Mouse (Mus musculus): Measurements from ENCODE around the gene Ccdc13.
A peak's percentile ranks its signal among the peaks of the same experiment; 100 is the strongest.

Gene Ccdc13

DNA sequence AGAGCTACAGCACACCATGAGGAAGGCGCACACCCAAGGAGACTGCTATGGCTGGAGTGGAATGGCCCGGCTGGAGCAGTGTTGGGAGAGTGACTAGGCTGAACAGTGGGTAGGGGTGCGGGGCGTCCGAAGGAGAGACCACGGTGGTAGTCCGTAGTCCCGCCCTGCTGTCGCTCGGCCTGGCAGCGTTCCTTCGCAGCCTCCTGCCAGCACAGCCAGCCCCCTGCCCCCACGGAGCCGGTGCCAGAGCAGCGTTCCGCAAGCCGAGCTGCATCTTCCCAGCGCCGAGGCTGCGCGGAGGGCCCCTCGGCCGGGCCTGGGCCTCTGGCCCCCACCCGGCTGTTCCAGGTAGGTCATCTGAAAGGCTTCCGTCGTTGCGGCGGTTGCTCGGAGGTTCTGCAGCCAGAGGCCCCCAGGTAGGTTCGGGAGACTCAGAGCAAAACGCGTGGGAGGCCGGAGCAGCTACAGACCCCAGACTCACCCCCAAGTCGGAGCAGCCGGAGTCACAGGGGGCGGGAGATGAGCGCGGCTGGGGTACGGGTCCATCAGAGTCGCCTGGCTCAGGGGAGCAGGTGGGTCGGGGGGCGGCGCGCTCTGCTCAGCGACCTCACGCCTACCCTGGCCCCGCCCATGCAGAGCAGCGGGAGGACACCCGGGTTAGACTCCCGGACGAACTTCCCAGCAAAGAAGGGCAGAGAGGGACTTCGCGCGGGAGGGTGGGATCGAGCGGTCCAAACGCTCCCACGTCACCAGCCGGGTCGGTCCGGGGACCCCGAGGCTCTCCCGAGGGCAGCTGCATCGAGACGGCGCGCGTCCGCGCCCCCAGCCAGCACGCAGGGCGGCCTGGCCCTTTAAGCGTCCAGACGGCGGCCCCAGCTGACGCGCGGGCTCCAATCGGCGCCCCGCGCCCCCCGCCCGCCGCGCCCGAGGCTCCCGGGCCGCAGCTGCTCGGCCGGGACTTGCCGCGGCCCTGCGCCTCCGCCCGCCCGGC lies 79.9 kb downstream of the Ccdc13 start, which contains the start of gene Zfp651:
TSS of gene Zfp651 (plus strand) at position 240 of the 991 bp plus-strand sequence.
- DNase-seq (ENCODE audit: low spot score), result peak; percentile 76

DNA sequence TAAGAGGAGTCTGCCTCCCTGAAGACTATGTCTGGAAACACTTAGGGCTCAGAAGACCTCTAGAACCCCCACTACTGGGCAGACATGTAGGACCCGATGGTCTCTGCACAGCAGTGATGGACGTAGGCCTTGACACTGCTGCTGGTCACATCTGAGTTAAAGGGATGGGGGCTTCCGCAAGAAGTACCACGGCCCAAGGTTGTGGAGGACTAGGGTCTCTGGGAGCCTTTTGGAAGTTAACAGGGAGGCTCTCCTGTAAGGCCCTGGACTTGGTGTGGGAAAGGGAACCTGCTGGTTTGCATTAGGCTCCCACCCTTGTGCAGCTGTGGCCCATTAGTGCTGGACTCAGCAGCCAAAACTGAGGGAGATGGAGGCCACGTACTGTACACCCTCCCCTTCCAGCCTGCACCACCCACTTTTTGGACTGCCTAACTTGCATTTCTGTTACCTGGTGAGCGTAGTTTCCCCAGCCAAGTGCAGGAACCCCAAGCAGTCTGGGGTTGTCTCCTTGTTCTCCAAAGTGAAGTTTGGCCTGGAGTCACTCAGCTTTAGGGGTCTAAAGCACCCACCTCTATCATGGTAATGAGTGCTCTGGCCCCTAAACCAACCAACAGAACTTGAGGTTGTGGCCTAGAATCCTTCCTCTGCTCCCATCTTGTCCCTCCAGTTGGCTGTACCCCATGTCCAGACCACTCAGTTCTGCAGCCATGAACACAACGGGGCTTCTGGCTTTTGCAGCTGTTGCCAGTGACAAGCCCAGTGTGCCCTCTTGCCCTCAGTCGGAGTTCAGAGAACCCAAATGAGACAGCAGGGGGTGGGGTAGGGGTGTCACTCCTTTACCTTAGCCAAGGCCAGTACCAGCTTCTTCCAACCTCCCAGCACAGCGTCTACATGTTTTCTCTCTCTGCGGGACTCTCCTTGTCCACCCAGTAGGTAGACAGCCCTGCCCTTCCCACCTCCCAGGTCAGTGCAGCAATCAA lies 81.1 kb downstream of the Ccdc13 start:
- DNase-seq (ENCODE audit: low spot score), result no peak

DNA sequence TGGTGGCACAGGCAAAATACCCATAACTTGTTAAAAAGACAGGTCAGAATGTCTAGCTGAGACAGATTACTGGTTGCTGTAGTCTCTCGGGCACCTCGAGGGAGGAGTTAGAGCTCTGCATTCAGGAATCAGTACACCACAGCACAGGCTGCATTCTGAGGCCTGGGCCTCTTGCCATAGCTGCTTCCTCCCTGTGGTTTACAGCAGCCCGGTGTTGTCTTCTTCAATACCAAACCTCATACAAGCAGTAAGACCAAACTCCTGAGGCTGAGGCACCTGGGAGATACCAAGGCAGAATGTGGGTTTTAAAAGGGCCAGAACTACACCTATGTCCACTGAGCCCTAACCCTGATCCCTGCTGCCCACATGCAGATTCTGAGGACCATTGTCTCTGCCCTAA lies 81.8 kb downstream of the Ccdc13 start:
- DNase-seq (ENCODE audit: low spot score), result peak; percentile 18

DNA sequence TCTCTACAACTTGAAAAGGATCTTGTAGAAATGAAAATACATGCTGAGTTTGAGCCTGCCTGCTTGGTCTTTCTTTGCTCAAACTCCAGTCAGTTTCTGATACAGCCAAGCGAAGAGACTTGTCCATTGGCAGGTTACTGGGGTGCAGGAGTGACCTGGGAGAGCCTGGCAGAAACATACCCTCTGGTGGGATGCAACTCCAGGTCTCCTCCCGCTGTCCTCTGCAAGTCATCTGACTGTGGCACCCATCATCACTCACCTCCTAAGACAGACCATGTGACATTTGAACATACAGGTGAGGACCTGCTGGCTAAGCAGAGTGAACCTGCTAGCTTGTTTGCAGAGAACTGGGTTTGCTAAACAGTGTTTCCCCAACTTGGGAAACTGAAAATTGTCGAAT lies 82.5 kb downstream of the Ccdc13 start:
- DNase-seq (ENCODE audit: low spot score), result no peak

DNA sequence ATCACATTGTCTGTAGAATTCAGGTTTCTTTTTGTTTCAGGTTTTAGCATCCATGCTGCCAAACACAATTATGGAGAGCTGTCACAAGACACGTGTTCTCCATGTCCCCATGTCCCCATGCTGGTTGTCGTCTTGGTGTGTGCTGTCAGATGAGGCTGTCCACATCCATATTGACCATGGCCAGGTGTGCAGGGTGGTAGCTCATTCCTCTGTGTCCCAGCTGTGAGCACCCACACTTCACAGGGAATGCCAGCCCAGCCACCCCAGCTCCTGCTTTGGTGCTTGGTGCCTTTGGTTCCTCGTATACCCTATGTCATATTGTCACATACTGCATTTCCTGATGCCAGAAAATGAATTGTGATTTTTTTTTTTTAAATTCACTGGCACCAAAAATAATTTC lies 84.6 kb downstream of the Ccdc13 start:
- no peak for DNase-seq (ENCODE audit: low spot score)

DNA sequence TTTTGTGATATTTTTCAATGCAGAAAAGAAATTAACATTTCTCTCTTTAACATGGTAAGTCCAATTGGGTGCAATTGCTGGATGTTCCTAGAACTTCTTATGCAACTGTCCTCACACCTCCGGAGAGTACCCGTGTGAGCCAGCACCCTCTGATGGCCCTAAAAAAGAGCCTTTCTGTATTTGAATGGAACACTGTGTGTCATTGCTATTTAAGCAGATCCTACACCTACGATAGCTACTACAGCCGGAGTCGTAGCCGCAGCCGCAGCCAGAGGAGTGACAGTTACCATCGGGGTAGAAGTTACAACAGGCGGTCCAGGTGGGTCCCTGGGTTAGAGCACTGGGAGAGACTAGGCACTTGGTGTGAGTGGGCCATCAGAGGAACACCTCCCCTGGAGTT lies 86.5 kb downstream of the Ccdc13 start:
- DNase-seq (ENCODE audit: low spot score), result no peak
